Mouse (Mus musculus) heart, embryonic 10.5 days (tissue): ENCODE data around the gene Vmn2r6. TPM values are rescaled to one million over a fixed set of nuclear protein-coding genes. Genes with fewer than 3 reads are reported as not detected.
"Not testable (repeated sequence)": the region's sequence is repeated elsewhere in the genome, so short reads cannot be mapped to it uniquely, and the experiment has no call there.

ENCODE experiments used
- DNase-seq: peaks from one replicate; pipeline ENCODE4 v3.0.0-alpha.2; 2017; ENCODE audit warnings: low spot score
- H3K27ac ChIP-seq: fragments of 300-500 bp; sonication (generic); 2 replicates; pipeline ENCODE4 v1.5.1; 2016; ENCODE audit warnings: mild to moderate bottlenecking
- H3K27me3 ChIP-seq: fragments of 300-500 bp; sonication (generic); 2 replicates; pipeline ENCODE4 v1.6.1; 2016; ENCODE audit warnings: mild to moderate bottlenecking; ENCODE audit not compliant: poor library complexity, insufficient read depth, severe bottlenecking
- H3K36me3 ChIP-seq: fragments of 300-500 bp; sonication (generic); 2 replicates; pipeline ENCODE4 v1.6.1; 2016; ENCODE audit warnings: mild to moderate bottlenecking, moderate library complexity
- H3K4me1 ChIP-seq: fragments of 300-500 bp; sonication (generic); 2 replicates; pipeline ENCODE4 v1.6.1; 2016; ENCODE audit warnings: mild to moderate bottlenecking
- H3K4me3 ChIP-seq: fragments of 300-500 bp; sonication (generic); 2 replicates; pipeline ENCODE4 v1.5.1; 2016; ENCODE audit warnings: mild to moderate bottlenecking, moderate library complexity
- H3K9me3 ChIP-seq: fragments of 300-500 bp; sonication (generic); 2 replicates; pipeline ENCODE4 v1.6.1; 2016; ENCODE audit warnings: mild to moderate bottlenecking, moderate library complexity
- WGBS: fragments of 180-500 bp; shearing (Covaris S2); methylation state at CpG from one replicate; pipeline ENCODE4 v1.1.7; 2016; 5-methylcytosine and 5-hydroxymethylcytosine counted together
- polyA plus RNA-seq: library from polyadenylated mRNA; unstranded; fragments of >200 nt; fragmentation: Nextera tagmentation; extraction: Ambion mirVana; gene quantifications from 2 replicates; pipeline ENCODE4 v1.2.1, GENCODE M21; 2016

Gene Vmn2r6
- not detected in 2 replicates for polyA plus RNA-seq

GRCm38 (mm10) chr3:64565730-64566129 lies at the start of gene Vmn2r6:
Vmn2r6 (minus strand) TSS chr3:64565830.
- H3K4me1 ChIP-seq, H3K27me3 ChIP-seq, H3K9me3 ChIP-seq, H3K4me3 ChIP-seq, H3K36me3 ChIP-seq, DNase-seq, H3K27ac ChIP-seq: not testable (repeated sequence)
- WGBS = 79% methylated on average over 2 of the region's 2 CpGs

DNA sequence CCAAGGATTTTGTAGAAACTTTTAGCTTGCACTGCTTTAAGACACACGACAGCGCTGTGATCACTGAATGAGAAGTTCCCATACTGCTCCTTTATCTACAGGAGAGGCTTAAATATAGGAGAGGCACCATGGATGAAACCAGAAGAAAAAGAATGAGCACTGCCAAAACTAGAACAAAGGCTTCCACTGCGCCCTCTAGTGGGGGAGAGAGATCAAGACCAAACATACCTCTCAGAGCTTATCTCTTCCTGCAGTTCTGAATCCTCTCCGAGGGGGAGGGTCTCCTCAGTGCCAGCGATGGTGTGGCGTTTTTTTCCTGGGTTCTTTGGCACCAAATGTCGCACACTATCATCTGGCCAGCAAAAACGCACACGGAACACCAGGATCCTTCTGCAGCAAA lies 22.0 kb upstream of the Vmn2r6 start:
- H3K4me3 ChIP-seq = no peak overlapping the region
- H3K9me3 ChIP-seq = peaks cover 7% of the 10 kb centered on the region
- no peak for DNase-seq
- no peaks in the 10 kb centered on the region for H3K4me1 ChIP-seq
- H3K27ac ChIP-seq = no peak overlapping the region
- no peaks in the 10 kb centered on the region for H3K36me3 ChIP-seq
- no peaks in the 10 kb centered on the region for H3K27me3 ChIP-seq
- WGBS = 62% methylated on average over 9 of the region's 9 CpGs

GRCm38 (mm10) chr3:64568793-64569192 lies 3.2 kb upstream of the Vmn2r6 start:
- H3K27ac ChIP-seq, DNase-seq, H3K4me1 ChIP-seq, H3K4me3 ChIP-seq, H3K27me3 ChIP-seq, H3K9me3 ChIP-seq, H3K36me3 ChIP-seq: not testable (repeated sequence)
- 8% methylated on average over 2 of the region's 2 CpGs for WGBS

DNA sequence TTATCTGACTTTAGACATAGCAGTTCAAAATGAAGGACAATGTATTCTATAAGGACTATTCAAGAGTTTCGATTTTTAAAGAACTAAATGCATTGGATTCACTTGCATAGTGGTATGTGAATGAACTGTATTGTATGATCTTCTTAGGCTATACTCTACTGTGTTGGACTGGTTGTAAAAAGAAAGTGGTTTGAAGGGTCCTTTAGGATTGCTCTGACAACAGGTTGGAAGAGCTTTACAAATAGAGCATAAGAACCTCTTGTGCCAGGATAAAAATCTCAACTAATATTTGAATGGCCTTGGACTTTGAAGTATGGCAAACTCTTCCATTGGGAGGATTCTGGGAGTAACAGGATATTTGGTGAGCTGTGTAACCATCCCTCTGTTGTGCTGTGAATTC lies 42.0 kb downstream of the Vmn2r6 start:
- not testable (repeated sequence) for H3K4me3 ChIP-seq, DNase-seq, H3K27ac ChIP-seq, H3K36me3 ChIP-seq, H3K27me3 ChIP-seq, H3K4me1 ChIP-seq, H3K9me3 ChIP-seq
- 66% methylated on average over 1 of the region's 1 CpGs for WGBS

- WGBS = 88% methylated on average over 1 of the region's 2 CpGs
- H3K27ac ChIP-seq, H3K36me3 ChIP-seq, H3K4me1 ChIP-seq, H3K4me3 ChIP-seq, H3K27me3 ChIP-seq, DNase-seq, H3K9me3 ChIP-seq: not testable (repeated sequence)
Observed at GRCm38 (mm10) chr3:64509742-64510141, 55.9 kb downstream of the Vmn2r6 start, which contains the start of gene Vmn2r5. Vmn2r5 (minus strand) TSS chr3:64509842.

Other genes with a start within 250 kb of the Vmn2r6 start
- not detected in 2 replicates for gene Vmn2r4, start 150.5 kb downstream of the Vmn2r6 start, polyA plus RNA-seq
- gene Vmn2r5, start 56.0 kb downstream of the Vmn2r6 start, polyA plus RNA-seq = not detected in 2 replicates